Mouse (Mus musculus) liver, postnatal 0 days (tissue): ENCODE measurements around the gene Hemk1.

Experiments
- CTCF ChIP-seq: sonication (generic); IDR thresholded peaks from 2 replicates; pipeline ENCODE4 v1.5.1; 2016; ENCODE audit warnings: antibody characterized with exemption, low read depth
- EP300 ChIP-seq: IDR thresholded peaks from 2 replicates; pipeline ENCODE4 v1.6.1; 2016; ENCODE audit warnings: antibody characterized with exemption, low read depth, mild to moderate bottlenecking

DNA sequence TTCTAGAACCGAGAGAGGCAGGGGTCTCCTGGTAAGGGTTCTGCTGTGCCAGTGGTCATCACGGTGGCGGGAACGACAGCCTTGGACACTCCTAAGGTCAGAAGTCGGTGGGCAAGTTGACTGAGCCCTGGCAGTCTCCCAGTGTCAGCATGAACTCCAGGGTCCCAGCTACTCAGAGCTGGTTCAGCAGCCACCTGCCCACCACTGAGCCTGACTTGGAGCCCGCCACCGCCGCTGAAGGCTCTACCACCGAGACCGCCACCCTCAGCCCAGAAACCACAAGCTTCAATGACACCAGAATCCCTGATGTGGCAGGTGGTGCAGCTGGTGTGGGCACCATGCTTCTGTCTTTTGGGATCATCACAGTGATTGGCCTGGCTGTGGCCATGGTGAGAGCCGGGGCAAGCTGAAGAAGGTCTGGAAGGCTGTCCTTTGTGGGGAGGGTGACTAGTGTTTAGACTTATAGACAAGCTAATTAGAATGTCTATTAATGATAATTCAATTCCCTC lies 4.1 kb upstream of the Hemk1 start:
- TF ChIP-seq CTCF (no peak), EP300 (no peak)
